Mouse (Mus musculus) layer of hippocampus, postnatal 36 days (tissue): Measurements from ENCODE around the gene Osbpl8. TPM values are rescaled to one million over a fixed set of nuclear protein-coding genes. Genes with fewer than 3 reads are reported as not detected.
A peak's percentile ranks its signal among the peaks of the same experiment; 100 is the strongest.

Source experiments
- DNase-seq, 2 experiments: peaks; one replicate each; pipeline ENCODE4 v3.0.0; 2022
- total RNA-seq, 2 experiments: library from RNA; stranded (reverse); gene quantifications; 2 replicates each; pipeline ENCODE4 v1.2.3; 2021

Gene Osbpl8
- total RNA-seq, 2 experiments from 2014 or later, result 62.1 to 62.4 TPM

DNA sequence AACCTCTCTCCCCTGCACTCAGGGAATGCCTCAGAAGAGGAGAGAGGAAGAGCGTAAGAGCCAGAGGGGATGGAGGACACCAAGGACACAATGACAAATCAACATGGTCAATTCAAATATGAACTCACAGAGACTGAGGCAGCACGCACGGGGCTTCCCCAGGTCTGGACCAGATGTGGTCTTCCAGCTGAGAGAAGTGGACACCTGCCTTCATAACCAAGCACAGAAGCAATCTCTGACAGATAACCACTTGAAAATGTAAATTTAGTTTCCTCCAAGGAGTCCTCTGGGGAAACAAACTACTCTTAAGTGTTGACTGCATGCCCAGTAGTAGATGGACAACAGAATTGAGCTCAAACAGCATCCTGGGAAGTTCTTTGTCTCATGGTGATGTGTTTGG lies 9.5 kb upstream of the Osbpl8 start:
- DNase-seq, result no peak

DNA sequence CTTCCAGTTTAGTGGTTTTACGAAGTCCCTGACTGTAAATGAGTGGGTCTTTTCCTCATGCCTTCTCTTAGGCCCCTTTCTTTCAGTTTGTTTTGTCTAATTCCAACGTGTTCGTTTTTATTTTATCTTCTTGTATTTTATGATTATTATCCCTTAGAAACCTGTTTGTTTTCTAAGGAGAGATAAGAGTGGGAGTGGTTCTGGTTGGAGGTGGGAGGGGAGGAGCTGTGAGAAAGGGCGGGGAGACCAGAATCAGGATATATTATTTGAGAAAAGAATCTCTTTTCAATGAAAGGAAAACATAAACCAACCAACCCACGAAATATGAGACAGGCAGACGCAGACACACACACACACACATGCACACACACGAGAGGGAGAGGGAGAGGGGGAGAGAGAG lies 9.0 kb upstream of the Osbpl8 start:
- no peak for DNase-seq

DNA sequence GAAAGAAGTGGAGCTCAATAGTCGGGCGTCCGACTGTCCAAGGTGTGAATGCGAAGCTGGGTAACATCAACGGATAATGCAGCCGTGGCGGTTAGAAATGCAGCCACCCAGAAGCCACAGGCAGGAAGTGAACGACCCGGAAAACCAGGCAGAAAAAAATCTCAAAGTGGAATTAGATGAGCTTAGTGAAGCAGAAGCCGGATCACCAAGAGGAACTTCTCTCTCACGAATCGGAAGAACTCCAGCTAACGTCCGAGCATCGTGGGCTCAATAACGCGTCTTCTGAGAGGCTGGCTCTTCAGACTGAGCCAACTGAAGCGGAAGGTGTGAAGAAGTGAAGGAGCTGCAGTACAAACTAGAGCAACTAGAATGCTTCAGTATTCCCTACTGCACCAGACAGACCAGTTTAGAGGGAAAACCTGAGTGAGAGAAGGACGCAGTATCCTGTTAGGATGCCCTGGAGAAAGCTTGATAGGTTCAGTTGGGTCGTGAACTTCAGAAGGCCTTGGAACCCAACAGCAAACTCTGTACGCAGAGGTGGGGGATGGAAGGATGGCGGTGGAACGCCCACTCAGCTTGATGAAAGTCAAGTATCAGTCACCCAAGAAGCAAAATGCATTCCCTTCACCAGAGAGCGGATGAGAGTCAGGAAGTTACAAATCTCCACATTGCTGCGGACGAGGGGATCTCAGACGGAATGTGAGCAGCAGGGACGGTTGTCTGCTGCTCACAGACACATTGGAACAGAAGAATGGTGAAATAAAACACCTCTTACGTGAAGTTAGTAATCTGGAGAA lies 8.0 kb upstream of the Osbpl8 start:
- no peak for DNase-seq

DNA sequence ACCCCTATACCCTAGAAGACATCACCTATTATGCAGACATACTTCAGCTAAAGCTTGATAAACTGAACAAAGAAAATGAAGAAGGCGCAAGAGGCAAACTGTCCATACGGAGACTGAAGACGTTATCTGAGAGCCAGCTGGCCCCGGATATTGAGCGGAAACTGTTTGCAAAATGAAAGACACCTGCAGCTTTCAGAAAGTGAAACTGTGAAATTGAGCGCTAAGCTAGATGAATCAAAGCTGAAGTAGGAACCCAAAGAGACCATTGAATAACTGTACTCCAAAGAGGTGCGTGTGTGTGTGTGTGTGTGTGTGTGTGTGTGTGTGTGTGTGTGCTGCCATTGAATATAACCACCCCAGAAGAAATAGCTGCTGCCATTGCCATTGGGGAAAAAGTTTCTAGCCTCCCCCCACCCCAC lies 7.3 kb upstream of the Osbpl8 start:
- DNase-seq, result no peak

DNA sequence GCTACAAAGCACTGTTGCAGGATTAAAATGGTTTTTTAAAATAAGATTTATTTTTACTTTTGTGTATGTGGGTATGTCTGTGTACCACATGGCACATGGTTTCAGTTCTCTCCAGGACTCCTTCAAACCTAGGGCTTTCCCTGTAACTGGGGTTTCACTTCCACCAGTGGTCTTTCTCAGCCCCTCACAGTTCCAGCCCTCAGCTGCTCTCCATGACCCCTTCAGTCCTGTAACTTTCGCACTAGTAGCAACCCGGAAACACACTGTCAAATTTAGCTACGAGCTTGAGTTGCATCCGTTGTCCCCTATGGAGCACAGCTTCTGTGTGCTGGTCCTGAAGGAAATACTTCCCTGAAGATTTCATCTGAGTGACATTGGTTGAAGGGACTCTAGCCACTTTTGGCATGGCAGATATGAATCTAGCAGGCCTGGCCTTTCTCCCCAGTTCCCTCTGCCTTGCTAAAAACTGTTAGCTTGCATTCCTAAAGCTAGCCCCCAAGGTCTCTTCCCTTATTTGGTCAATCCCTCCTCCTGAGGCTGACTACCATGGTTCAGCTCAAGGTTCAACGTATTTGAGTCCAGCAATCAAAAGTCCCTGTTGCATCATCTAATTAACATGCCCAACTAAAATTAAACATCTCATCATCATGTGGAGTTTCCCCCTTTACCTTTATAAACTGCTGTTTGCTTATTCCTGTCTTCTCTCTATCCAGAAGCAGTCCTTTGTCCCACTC lies 4.6 kb upstream of the Osbpl8 start:
- no peak for DNase-seq

DNA sequence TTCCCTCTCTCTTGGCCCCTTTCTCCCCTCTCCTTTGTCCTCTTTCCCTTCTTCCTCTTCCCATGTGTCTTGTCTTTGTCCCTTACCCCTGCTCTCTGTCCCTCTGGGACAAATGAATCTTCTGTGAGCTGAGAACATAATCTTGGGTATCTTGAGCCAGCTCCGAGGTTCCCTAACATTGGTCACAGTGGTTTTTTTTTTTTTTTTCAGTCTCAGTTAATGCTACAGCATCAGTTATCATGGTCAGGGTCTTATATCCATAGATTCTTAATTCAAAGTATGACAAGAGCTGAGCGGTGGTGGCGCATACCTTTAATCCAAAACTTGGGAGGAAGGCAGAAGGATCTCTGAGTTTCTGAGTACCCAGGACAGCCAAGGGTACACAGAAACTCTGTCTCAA lies 4.0 kb upstream of the Osbpl8 start:
- DNase-seq, result no peak

DNA sequence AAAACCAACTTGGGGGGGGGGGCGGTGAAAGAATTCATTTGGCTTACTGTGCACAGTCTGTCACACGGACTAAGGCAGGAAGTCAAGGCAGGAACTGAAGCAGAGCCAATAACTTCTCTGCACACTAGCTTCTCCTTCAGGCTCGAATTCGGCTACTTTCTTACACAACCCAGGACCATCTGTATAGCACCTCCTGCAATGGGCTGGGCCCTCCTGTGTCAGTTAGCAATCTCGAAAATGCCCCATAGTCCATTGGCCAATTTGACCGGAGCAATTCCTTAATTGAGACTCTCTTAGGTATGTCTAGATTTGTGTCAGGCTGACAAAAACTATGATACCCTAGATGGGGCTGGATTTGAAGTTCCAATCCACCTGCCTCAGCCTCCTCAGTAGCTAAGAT lies 3.2 kb upstream of the Osbpl8 start:
- no peak for DNase-seq

DNA sequence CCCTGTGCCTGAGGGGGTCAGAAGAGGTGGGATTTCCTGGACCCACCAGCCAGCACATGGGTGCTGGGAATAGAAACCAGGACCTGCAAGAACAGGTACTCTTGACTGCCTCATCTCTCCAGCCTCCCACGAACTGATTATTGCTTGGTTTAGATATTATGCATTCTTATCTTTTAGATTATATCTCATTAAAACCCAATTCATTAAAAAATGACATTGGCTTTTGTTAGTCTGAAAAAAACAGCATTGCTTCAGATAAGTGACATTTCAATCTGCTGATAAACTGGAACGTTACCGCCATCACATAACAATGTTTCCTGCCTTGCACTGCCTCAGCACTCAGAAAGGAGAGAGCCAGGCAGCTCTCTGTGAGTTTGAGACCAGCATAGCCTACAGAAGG lies 1.5 kb upstream of the Osbpl8 start:
- DNase-seq, result no peak

DNA sequence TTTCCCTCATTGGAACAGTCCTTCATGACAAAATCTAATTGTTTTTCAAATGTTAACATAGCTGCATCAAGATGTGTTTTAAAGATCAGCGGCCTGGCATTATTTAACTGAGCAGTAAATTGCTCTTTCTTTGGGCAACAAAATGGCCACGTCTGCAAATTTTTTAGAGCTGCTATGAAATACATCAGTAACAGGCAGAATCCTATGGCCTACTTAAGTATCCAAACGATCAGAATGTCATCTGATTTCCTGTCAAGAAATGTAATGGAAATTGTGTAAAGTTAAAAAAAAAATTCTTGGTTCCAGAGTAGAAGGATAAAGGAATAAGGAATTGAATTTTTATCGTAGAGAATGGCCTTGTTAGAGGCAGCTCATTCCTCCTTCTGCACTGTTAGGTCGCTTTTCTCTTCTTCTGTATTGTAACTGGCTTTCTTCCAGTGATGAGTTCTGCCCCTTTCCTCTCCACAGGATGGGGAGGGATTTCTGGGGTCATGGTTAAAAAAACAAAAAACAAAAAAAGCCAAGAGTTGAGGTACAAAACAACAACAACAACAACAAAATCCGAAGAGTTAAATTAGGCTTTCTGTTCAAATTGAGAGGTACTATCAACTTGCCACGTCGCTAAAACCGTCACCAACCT lies 831 bp upstream of the Osbpl8 start:
- DNase-seq, result no peak

DNA sequence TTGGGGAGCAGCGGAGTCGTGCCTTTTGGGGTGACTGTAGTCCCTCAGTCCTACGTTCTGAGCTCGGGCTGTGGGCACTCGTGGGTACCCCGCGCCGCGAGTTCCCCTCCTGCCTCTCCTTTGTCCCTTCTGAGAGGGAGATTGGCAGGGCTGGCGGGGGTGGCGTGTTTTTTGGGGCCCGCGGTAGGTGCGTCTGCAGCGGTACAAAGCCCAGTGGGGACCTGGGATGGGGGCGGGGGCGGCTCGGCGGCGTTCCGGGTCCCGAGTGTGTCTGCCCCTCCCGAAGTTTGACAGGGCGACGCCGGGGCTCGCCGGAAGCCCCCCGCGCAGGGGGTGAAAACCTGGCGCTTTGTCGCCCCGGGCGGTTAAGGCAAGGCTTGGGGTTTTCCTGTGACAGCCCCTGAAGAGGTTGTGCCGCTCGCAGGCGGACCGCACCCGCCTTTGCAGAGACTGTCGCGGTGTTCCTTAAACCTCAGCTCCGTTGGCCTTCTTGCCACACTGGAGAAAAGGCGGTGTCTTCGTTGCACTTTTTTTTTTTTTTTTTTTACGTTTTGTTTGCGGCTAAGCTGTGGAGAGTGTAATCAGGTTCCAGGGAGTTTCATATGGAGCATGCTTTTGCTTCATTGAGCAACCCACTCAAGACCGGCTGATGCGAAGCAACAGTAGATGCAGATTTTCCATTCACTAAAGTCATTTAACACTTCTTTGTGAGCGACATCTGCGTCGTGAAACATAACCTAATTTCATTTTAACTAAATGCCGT lies 848 bp downstream of the Osbpl8 start:
- peak; percentile 31 to 41 for DNase-seq

DNA sequence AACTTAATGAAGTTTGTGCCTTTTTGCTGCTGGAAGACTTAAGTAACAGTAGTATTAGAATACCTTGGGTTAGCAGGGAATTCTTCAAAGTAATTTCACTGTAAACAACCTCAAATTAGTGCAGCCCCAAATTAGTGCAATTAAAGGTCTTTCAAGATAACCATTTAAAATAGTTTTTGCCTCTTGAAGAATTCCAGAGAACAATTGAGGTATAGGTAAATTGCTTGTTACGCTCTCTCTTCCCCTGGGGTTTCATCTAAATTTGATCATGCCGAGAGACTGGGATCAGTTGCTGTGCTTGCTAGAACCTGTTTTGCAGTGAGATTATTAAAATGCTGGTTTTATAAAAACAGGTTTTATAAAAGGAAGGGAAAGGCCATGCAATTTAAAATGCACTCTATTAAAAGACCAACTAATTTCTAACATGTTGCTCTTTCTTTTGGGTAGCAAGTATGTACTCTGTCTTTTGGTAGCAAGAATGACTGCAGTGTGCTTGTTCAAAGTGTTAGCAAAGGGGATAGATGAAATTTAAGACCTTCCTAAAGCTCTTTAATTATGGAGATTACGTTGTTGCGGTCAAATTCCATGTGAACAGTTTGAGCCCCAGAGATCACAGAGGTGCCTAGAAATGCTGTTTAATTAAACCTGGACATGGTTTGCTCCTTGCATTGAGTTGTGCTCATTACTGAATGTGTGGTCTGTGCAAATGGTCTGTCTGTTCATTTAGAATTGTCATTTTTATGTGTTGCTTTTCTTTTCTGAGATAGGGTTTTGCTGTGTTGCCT lies 1.7 kb downstream of the Osbpl8 start:
- no peak for DNase-seq

DNA sequence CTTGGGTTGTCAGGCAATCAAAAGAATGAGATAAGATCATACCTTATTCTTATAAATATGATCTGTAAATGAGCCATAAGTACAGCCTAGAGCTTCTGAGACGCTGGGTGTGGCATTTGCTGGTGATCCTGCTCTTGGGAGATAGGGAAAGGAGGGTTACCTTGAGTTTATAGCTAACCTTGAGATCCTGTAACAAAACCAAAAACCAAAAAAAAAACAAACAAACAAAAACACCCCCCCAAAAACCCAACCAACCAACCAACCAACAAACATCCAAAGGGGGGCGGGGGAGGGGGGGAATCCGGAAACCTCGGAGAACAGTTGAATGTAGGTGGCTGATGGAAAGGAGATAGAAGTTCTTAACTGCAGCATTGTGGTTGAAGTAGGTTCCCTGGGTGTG lies 2.9 kb downstream of the Osbpl8 start:
- no peak for DNase-seq

DNA sequence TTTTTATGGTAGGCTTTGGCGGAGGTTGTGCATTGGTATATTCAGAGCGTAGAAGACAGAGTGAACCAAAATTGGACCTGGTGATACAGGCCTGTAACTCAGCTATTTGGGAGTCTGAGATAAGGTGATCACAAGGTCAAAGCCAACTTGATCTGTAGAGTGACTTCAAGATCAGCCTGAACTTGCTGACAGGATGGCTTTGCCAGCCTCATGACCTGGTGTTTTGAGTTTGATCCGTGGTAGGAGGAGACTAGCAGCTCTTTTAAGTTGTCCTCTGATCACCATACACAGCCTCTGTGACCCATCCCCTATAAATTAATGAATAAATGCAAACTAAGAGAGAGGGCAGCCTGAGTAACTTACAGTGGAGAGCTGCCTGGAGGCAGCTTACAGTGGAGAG lies 3.8 kb downstream of the Osbpl8 start:
- DNase-seq, result no peak

DNA sequence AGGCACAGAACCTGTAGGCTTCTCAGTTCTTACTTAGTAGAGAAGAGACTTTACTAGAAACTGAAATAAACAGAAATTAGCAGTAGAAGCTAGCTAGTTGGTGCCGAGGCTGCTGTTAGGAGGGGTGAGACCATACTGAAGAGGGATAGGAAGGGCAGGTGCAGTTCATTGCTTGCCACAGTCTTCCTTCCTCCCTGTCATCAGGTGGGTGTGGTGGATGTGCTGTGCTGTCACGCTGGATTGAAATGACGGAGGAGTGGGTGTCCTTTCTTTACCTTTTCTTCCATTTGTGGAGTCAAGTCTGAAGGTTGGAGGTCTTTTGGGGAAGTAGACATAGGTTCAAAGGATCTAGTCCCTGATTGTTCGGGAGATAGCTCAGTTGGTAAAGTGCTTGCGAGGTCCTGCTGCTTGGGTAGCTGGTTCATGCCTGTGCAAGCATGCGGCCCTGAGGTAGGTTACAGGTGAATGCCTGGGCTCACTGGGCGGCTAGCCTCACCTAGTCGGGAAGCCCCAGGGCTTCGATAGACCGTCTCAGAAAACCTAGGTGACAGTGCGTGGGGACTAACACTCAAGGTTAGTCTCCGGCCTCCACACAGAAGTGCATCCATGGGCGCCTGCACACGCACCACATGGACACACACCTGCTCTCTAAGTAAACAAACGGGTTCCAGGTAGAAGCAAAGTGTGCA lies 6.8 kb downstream of the Osbpl8 start:
- DNase-seq, result no peak

DNA sequence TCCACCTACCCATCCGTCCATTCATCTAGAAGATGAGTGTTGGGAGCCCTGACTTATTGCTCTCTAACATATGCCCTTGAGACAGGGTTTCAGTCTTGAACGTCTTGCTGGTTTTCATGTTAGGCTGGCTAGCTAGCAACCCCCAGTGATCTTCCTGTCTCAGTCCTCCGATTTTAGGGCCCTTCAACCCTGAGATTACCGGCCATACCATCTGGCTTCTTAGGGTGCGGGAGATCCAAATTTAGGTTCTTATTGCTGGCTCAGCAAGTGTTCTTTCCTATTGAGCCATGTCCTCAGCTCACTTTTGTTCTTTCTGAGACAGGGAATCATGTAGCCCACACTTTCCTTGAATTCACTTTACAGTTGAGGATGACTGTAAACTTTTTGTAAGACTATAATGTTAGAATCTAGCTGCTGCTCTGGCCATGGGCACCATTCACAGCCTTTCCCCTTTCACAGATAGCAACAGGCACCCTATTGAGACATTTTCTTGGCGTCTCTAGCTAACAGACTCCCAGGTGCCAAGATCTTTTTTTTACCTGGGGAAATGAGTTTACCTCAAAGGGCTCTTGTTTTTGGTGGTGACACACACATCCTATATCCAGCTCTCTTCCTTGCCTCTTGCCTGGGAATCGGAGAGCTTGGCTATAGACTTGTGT lies 9.2 kb downstream of the Osbpl8 start:
- DNase-seq, result no peak

DNA sequence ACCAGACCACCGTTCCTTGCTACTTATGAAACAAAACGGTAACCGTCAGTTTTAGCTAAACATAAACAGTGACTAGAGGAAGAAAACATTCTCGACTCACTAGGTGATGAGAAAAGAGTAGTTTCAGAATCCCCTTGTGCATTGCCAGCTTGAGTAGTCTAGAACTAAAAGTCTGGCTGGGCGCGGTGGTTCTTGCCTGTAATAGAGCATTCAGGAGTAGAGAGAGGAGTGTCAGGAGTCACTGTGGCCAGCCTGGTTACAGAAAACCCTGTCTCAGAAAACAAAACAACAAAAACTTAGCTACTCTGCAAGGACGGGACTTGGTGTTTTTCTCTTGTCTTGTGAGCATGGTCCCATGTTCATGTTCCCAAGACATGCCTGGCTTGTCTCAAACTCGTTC lies 12.8 kb downstream of the Osbpl8 start:
- DNase-seq, result no peak

DNA sequence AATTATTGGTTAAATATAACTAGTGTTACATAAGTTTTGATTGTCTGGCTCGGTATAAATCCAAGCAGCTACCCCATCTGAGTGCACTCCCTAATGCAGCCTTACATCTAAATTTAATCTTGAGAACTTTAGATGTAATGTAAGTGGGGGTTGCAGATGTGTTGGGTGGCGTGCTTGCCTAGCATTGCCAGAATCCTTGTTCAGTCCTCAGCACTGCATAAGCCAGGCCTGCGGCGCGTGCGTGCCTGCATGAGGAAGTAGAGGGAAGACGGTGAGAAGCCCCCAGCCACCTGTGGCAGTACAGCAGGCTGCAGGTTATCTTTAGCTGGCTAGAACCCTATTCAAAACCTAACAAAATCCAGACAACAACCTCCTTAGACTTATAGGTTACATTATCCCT lies 13.5 kb downstream of the Osbpl8 start:
- no peak for DNase-seq

DNA sequence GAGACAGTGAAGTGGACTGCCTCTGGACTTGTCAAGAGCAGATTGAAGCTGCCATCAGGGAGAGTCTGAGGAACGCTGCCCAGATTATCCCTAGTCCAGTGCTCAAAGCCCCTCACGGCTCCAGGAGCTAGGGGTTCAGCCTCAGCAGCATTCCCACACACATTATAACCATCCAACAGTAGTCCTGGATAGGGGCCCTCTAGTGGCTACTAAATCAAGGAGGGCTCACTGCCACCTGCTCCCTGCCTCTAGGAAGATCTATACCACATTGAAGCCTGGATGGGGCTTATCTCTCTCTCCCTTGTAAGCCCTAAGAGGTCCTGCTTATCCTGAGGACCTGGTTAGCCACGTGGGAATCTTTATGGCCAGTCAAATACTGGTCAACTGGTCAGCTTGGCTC lies 16.1 kb downstream of the Osbpl8 start:
- DNase-seq, result no peak

DNA sequence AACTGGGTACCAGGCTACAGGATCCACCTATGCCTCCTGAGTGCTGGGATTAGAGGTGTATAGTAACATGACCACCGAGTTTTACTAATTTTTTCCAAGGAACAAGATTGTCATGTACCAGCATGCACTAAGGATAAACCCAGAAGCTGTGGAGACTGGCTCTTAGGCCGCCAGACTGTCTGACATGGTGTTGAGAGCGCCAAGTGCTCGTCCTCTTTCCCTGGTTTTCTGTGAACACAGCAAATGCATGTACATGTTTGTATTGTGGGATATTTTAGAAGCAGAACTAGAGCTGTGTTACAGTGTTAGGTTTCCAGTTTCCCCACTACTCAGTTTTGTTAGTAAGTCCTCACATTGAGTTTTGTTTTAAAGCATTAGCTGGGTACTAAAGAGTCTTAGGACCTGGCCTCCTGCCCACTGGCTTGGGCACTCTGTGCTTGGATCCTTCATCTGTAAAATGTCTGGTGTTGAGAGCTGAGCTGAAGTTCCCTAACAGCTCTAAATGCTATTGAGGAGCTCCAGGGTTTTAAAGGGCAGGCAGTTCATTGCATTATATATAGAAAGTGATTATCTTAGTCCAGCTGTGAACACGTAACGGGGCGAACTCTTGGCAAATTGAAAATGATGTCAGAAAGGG lies 19.2 kb downstream of the Osbpl8 start:
- no peak for DNase-seq

DNA sequence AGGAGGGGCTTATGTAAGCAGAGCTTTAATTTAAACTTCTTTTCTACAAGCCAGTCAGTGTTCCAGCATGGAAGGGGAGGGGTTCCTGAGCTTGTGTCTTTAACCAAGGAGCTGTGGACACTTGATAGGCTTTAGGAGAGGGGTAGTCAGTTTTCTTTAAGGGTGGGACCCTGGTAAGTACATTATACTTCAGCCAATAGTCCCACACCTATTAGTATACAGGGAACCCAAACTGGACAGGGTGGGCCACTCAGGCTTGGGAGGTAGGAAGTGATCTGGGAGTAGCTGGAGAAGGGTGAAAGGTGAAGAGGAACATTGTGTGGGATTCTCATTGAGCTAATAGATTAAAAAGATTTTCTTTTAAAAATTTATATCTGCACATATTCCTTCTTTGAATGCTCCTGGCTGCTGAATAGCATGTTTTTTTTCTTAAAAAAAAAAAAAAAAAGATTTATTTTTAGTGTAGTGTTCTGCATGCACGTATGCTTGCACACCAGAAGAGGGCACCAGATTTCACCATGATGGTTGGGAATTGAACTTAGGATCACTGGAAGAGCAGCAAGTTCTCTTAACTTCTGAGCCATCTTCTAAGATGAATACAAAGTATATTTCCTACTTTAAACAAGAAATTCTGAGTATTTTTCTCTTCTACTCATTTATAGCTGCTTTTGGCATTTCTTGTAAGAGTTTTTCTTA lies 21.2 kb downstream of the Osbpl8 start:
- no peak for DNase-seq
